Mouse (Mus musculus) ES-CJ7 (cell line): ENCODE measurements around the gene Mctp2.
A peak's percentile ranks its signal among the peaks of the same experiment; 100 is the strongest.

Source experiments
- DNase-seq: peaks from one replicate; pipeline ENCODE4 v3.0.0; 2011; ENCODE audit warnings: low read depth, low spot score

Gene Mctp2

GRCm38 (mm10) chr7:72165726-72166701 is 140.4 kb downstream of the Mctp2 start:
- no peak for DNase-seq

- peak; percentile 26 for DNase-seq
Measured at GRCm38 (mm10) chr7:72162256-72162655, 144.2 kb downstream of the Mctp2 start.

GRCm38 (mm10) chr7:72159513-72160063 is 146.8 kb downstream of the Mctp2 start:
- no peak for DNase-seq

GRCm38 (mm10) chr7:72150799-72151708 is 155.4 kb downstream of the Mctp2 start:
- DNase-seq, result no peak

GRCm38 (mm10) chr7:72149073-72149472 is 157.3 kb downstream of the Mctp2 start:
- peak; percentile 31 for DNase-seq

GRCm38 (mm10) chr7:72146849-72147248 is 159.6 kb downstream of the Mctp2 start:
- DNase-seq, result no peak

GRCm38 (mm10) chr7:72145726-72146520 is 160.5 kb downstream of the Mctp2 start:
- DNase-seq, result no peak

- no peak for DNase-seq
Measured at GRCm38 (mm10) chr7:72138701-72139100, 167.7 kb downstream of the Mctp2 start.

GRCm38 (mm10) chr7:72120986-72121385 is 185.4 kb downstream of the Mctp2 start:
- no peak for DNase-seq

GRCm38 (mm10) chr7:72119713-72120112 is 186.7 kb downstream of the Mctp2 start:
- no peak for DNase-seq

GRCm38 (mm10) chr7:72117376-72118077 is 188.9 kb downstream of the Mctp2 start:
- DNase-seq, result no peak

- DNase-seq, result no peak
Measured at GRCm38 (mm10) chr7:72115073-72115472, 191.3 kb downstream of the Mctp2 start.

GRCm38 (mm10) chr7:72110578-72110977 is 195.8 kb downstream of the Mctp2 start:
- peak; percentile 27 for DNase-seq

- DNase-seq, result no peak
Measured at GRCm38 (mm10) chr7:72108639-72109399, 197.6 kb downstream of the Mctp2 start.

- peak; percentile 31 for DNase-seq
Measured at GRCm38 (mm10) chr7:72104170-72104569, 202.2 kb downstream of the Mctp2 start.

- DNase-seq, result no peak
Measured at GRCm38 (mm10) chr7:72103654-72104053, 202.8 kb downstream of the Mctp2 start.

- DNase-seq, result no peak
Measured at GRCm38 (mm10) chr7:72100683-72101082, 205.7 kb downstream of the Mctp2 start.

GRCm38 (mm10) chr7:72098603-72099002 is 207.8 kb downstream of the Mctp2 start:
- DNase-seq, result no peak

- no peak for DNase-seq
Measured at GRCm38 (mm10) chr7:72096973-72097372, 209.4 kb downstream of the Mctp2 start.

- DNase-seq, result no peak
Measured at GRCm38 (mm10) chr7:72096433-72096832, 210.0 kb downstream of the Mctp2 start.
